Mouse (Mus musculus) layer of hippocampus, adult 9-11 months (tissue): ENCODE results near the gene Mtg1.

Experiments
- DNase-seq: peaks from one replicate; pipeline ENCODE4 v3.0.0; 2022

Mtg1 gene

DNA sequence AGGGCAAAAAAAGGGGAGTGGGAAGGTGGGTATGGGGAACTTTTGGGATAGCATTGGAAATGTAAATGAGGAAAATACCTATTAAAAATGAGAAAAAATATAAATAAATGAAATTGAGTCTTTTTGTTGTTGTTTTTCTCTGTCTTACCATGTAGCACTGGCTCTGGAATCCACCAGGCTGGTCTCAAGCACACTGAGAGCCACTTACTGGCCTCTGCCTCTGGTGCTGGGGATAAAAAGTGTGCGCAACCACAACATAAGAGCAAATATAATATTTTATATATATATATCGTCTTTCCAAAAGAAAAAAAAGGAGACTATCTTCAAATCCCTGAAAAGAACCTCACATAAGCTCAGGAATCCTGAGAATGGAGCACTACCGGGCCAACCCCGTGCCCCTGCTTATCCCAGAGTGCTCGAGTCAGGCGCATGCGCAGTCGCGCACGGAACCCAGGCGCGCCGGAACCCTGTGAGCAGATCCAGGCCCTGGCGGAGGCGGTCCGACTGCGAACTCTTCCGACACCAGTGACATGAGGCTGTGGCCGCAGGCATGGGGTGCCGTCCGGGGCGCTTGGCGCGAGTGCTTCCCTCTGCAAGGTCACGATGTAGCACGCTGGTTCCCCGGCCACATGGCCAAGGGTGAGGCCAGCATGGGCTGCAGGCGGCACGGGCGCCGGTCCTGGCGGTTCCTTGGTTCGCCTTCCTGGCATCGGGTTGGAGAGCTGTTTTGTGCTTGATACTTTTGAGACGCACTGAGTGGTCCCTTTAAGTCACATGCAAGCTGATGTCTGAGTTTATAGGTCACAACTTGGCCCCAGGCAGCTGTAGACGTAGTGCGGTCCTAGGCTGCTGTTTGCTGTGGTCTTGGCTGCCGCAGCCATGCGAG, at the start of gene Mtg1:
TSS of gene Mtg1 (plus strand) at position 430 of the 886 bp plus-strand sequence.
- peak; percentile 97 for DNase-seq

DNA sequence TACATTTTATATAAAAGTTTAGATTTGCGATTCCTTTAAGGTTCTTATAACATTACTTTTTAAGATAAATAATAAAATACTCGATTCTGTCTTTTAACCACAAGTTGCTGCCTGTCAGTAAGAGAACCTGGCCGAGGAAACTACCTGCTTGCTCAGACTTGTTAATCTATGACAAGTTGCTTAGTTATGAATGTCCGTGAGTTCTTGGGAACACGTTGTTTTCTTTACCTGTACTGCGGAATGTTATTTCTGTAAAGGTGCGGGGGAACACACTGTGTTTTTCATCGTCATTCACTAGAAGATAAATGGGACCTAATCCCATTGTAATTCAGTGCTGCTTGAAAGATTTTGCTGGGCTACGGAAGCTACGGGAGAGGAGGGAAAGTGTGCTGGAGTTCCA, 46.8 kb upstream of the Mtg1 start:
- no peak for DNase-seq

DNA sequence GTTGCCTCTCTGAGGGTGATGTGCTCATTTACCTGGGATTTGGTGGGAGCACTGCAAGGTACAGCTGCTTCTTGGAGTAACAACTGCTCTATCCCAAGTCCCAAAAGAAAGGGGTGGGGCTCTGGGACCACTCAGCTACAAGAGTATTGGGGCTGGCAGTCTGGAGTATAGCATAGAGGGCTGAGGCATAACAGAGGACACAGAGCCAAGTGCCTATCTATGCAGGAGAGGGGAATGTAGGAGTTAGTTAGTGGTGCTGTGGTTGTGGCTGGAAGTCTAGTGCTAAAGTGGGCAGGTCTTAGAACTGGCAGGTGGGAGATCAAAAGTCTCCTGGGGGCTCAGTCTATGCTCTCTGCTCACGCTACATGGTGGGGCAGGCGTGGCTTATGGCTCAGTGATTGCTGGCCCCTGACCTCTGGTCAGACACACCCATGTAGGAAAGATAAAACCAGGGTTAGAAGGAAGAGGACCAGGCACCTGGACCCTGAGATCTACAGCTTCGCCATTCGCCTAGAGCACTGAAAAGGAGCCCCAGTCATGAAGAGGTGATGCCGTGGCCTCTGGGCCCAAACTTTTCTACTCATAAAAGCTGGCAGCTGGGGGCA, 44.3 kb upstream of the Mtg1 start, which contains the start of gene Prap1:
TSS of gene Prap1 (plus strand) at position 472 of the 605 bp plus-strand sequence.
- DNase-seq = no peak

DNA sequence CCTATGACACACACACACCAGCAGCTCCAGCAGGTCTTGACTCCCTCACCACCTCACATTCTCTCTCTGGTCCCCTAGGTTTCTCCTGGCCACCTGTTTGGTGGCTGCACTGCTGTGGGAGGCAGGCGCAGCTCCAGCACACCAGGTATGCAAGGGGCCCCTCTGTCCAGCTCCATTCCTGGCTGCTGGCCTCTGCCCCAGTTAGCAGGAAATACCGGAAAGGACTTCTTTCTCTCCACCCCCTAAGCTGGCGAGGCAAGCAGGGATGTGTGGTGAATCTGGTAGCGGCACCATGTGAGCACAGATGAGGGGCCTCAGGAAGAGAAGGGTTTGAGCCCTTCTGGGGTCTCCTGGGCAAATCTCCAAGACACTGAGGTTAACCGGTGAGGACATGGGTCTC, 42.4 kb upstream of the Mtg1 start:
- no peak for DNase-seq

DNA sequence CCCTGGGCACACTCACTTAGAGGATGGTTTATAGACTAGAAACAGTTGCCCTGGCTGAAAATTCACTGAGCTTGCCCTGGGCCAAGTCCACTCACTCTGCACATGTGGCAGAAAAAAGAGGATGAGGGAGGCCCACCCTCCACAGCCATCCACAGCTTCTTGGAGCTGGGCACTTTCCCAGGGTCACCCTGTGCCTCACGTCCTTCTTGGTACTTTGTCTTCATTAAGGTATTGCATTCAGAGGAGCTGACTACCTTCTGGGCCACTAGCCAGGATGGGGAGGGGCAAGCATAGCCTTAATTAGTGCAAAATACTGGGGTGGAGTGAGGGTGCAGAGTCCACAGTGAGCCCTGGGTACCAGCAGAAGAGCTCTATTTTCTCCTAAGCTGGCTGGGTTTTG, 41.8 kb upstream of the Mtg1 start:
- no peak for DNase-seq

DNA sequence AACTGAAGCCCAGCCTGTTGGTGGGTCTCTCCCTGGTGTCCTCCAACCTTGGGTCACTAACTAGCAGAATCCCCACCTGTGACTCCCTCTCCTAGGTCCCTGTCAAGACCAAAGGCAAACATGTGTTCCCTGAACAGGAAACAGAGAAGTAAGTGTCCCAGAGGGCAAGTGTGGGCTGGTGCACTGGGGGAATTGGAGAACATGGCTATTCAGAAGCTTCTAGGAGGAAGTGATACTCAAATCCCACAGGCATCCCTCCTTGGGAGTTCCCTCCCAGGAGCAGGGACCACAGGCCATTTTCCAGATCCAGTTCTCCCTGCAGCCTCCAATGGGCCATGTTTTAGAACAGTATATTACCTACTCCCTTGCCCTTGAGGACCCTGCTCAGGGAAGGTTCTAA, 41.3 kb upstream of the Mtg1 start:
- no peak for DNase-seq

DNA sequence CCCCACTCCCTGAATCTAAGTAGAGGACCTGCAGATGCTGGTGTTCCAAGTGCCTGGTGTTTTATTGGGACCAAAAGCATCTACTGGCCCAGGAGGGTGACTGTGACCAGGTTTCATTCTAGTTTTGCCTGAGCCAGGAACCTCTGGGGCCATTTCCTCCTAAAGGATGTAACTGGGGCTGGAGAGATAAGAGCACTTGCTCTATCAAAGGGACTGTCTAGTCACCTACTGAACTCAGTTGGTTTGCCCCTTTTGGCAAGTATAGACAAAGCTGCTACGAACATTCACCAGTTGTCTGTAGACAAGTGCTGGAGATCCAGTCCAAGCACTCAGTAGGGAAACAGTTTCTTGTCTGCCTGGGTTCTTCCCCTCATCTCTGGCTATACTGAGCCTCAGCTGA, 38.9 kb upstream of the Mtg1 start:
- DNase-seq = no peak

DNA sequence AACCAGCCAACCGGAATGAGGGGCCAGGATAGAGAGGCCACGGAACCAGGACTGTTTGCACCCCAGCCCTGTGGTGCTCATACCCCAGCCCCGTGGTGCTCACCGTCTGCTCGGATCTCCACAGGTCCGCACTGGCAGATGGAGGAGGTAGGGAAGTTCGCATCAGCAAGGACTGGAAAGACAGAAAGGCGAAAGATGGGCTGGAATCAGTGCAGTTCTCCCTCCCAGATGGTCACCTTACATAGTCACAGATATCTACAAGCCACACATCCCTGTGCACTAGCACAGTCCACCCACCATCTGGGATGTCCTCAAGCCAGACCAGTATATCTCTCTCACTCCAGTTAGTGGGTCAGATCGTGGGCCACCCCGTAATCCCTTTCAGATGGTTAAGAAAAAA, 35.9 kb upstream of the Mtg1 start:
- DNase-seq = no peak

DNA sequence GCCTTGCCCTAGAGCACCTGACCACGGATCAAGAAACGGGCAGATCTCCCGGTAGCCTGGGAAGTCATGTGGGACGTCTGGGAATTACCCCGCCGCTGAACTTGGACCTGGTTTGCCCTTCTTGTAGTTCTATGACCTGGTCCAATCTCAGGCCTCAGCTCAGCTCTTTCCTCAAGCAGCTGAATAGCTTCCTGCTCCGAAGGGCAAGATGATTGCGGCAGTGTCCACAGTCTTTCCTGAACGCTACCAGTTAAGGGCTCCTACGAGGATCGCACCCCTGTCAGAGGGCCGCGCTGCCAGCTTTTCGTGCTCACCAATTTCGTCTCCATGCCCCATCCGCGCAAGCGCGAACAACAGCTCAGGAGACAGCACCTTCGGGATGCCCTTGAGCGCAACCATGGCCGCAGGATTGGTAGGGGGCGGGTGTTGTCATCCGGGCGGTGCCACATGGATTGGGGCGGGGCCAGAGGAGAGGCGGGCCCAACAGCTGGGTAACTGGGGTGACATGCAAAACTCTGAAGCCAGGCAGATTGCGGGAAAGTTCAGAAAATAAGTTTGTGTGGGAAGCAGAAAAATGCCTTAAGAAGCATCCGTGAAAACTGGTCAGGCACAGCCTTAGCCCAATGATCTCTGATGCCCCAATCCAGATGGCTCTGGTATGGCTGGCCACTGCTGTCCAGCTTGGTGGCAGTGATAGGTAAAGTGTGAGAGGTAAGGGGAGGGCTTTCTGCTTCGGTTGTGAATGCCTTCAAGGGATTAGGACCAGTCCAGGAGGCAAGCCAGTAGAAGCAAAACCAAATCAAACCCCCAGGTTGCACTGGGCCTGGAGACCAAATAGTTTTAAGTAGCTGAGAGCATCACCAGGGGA, 35.1 kb upstream of the Mtg1 start, which contains the start of gene Fuom:
TSS of gene Fuom (minus strand) at position 449 of the 868 bp plus-strand sequence.
- peak; percentile 86 for DNase-seq

DNA sequence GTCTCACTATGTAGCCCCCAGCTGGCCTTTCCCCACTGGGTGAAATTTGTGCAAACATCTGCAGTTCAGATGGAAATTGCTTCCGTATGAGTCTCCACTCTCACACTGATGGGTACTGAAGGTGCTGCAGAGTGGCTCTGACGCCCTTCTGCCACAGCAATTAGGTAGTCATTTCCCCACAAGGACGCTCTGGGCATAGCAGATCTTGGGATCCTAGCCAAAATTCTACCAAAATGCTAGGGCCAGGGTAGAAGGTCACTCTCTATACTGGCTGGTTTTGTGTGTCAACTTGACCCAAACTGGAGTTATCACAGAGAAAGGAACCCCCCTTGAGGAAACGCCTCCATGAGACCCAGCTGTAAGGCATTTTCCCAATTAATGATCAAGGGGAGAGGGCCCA, 33.4 kb upstream of the Mtg1 start:
- no peak for DNase-seq

DNA sequence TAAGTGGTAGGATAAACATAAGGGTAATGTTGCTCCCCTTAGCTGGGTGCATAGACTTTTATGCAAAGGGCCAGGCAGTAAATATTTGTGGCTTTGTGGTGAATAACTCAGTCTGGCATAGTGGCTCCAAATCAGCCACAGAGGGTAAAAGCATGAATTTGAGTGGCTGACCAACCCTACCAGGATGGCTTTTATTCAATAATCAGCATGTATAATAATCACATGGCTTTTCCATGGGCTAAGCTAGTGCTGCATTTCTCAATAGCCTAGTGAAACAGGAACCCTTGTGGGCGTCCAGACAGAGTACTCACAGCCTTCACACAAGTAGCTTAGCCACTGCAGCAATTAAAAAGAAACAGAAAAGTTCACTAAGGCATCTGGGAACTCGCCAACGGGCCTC, 25.4 kb upstream of the Mtg1 start:
- DNase-seq = peak; percentile 36

DNA sequence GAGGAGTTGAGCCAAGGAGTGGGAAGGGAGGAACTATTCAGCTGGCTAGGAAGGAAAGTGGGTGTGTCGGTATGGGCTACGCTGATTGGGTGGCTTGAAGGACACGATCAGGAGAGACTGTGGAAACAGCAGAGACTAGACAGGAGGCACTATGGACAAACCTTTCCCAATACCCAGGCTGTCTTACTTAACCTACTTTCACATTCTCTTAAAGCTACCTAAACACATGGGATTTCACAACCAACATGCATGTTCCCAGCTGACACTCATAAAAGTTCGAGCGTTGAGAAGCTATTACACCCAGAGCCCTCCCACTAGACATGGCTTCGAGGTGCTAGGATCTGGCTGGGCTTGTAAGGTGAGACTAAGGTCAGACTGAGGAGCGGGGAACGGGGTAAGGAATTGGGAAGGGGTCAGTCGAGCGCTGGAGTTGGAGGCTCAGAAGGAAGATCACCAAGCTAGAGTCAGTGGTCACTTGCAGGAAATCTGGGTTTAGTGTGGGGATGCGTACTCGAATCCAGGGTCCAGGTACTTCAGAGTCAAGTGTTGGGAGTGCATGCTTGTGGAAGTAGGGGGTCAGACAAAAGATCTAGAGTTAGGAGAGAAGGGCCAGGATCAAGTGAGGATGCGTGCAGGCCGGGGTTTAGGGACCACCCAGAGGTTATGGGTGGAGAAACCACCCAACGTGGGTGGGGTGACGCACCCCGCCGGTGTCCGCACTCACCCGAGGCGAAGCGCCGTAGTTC, 21.6 kb upstream of the Mtg1 start, which contains the start of gene Paox:
TSS of gene Paox (plus strand) at position 217 of the 746 bp plus-strand sequence.
- DNase-seq = peak; percentile 76

DNA sequence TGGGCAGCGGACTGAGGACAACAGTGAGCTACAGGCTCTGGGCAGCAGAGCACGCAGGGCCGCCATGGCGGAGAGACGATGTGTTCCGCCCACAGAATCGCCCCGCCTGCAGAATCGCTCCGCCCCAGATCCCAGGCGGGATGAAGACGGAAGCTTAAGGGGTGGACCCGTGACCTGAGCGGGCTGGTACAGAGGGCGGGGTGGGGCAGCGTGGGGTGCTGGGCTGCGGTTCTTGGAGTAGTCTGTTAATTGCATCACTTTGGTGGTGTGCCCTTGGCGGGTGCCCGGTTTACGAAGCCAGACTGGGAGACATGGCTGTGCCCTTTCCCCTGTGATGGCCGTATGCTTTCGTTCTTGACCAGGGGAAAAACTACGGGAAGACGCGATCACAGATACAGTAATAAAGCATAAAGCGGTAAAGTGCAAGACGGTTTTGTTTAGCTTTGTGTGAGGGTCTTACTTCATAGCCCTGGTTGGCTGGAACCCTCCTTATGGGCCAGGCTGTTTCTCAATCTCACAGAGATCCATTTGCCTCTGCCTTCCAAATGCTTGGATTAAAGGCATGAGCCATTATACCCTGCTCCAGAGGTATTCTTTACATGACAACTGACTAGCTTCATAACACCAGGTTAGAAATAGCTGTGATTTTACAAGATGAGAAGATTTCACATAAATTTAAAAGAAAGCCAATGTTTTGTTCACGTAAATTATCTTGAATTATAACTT, 20.9 kb upstream of the Mtg1 start, which contains the start of gene Echs1:
TSS of gene Echs1 (minus strand) at position 148 of the 726 bp plus-strand sequence.
- DNase-seq = peak; percentile 93

DNA sequence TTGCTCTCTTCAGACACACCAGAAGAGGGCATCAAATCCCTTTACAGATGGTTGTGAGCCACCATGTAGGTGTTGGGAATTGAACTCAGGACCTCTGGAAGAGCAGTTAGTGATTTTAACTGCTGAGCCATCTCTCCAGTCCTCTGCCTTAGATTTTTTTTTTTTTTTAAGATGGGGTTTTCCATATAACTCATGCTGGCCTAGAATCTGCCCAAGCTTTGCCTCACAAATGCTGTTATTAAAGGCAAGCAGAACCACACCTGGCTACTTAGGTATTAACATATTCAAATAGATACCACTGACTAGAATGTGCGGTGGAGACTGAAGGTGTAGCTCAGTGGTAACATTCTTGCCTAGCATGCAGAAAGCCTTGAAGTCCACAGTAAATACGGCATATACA, 16.9 kb upstream of the Mtg1 start:
- no peak for DNase-seq

DNA sequence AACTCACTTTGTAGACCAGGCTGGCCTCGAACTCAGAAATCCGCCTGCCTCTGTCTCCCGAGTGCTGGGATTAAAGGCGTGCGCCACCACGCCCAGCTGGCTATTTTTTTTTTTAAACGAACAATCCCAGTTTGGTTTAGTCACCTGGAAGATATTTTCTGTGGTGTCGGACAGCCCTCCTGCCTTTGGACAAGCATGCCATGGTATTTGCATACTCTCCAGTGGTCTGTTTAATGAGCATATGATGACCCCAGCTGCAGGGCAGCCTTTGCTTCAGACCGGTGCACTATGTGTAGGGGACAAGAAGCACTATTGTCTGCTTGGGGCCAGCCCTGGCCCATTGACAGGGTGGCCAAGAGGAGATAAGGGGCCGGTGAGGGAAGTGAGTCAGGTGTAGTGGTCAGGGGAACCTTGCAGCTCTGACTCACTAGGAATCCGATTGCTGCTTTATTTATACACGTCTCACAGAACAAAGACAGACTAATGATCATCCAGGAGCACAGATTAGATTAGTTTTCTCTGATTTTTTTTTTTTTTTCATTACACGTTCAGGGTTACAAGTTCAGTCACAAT, 15.9 kb upstream of the Mtg1 start:
- DNase-seq = no peak

DNA sequence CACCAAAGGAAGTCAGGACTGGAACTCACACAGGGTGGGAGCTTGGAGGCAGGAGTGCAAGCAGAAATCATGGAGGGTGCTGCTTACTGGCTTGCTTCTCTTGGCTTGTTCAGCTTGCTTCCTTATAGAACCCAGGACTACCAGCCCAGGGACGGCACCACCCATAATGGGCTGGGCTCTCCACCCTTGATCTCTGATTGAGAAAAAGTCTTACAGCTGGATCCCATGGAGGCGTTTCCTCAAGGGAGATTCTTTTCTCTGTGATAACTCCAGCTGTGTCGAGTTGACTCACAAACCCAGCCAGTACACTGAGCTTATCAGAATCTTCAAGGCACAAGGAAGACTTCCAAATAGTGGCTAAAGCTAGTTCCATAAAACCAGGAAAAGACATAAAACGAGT, 14.6 kb upstream of the Mtg1 start:
- DNase-seq = no peak

DNA sequence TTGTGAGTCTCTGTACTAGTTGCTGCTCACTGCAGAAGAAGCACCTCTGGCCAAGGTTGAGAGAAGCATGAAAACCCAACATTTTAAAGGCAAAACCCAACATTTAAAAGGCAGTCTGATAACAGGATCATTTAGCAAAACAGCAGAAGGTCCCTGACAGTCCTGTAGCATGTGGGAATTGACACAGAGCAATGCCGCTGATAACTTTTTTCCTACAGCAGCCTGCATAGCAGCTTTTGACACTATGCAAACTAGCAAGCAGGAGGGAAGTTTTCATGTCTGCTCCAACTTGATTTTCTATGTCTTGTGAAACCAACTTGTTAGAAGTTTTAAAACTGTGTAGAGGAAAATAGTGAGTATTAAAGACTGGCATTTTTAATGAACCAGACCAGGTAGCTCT, 13.0 kb upstream of the Mtg1 start:
- DNase-seq = no peak

DNA sequence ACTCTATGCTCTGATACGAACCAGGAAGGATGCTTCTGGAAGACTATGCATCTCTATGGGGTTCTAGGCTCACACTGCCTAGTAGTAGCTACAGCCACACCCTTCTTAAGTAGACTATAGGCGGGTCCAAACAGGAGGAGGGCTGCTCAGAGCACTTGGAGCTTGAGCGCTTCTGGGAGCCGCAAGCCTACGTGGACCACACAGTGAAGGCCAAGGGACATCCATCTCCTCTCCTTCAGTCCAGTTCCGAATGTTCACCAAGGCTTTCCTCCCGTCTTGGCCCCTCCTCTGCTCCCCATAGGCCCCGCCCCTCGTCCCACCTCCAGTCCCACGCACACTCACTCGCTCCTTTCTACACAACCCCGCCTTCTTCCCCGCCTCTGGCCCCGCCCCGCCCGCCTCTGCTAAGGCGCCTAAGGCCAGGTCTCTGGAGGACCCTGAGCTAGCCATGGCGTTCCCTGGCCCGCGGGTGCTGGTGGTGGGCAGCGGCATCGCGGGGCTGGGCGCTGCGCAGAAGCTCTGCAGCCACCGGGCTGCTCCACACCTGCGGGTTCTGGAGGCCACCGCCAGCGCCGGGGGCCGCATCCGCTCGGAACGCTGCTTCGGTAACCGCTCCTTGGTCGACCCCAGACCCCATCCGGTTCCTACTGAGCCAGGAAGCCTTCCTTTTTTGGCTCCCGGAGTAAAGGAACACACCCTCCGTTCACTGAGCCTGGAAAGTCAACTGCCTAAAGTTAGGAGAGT, 11.9 kb upstream of the Mtg1 start:
- DNase-seq = peak; percentile 92

DNA sequence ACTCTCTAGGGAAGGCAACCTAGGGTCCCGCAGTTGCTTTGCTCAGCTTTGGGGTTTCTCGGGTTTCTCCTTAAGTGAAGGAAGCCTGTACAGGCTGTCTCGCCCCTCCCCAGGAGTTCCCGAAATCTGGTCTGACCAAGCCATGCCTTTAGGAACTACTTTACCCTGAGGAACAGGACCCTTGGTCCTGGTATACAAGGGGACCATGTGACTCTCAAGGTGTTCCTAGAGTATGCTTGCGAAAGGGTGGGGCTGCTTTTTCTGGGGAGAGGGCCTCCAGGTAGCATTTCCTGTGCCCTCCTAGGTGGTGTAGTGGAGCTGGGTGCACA, 11.4 kb upstream of the Mtg1 start:
- no peak for DNase-seq

DNA sequence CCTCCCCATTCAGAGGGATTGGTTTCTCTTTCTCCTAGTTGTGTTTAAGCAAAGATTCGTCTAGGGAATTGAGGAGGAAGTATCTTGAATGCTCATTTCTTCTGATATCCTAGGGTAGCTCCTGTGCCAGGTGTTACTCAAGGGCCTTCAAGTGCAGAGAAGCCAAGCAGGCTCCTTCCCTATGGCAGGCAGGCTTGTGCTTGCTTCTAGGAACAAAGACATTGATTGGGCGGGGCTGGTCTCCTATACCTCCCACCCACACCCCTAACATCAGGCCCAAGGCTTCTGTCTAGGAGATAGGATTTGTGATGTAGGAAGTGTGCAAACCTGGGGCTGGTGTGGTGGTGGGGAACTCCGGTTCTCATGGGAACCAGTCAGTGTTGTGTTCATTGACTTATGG, 10.4 kb upstream of the Mtg1 start:
- DNase-seq = no peak

DNA sequence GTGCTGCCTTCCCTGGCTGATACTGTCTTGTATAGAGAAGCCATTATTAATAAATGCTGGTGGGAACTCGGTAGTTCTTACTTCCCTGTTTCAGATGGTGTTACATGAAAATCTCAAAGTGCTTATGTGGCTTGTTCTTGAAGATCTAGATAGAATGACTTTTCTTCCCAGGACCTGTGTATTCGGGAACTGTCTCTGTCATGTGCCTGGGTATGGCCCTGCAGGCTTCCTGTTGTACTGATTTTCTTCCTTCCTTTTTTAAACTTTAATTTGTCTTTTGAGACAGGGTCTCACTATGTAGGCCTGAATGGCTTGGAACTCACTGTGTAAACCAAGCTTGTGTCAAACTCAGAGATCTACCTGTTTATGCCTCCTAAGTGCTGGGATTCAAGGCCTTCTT, 9.5 kb upstream of the Mtg1 start:
- no peak for DNase-seq
